Mouse (Mus musculus): ENCODE data around the gene Szt2.

- TF ChIP-seq CTCF (IDR thresholded peaks at IDR 0.05; ENCODE audit: low read depth, low read length) (no peak), TAL1 (conservative IDR thresholded peaks at IDR 0.05; ENCODE audit: low read depth, low read length) (no peak), POLR2AphosphoS5 (IDR thresholded peaks at IDR 0.05; ENCODE audit: insufficient replicate concordance, low read depth, low read length) (no peak), GATA1 (IDR thresholded peaks at IDR 0.05; ENCODE audit: borderline replicate concordance, low read length) (no peak), GATA2 (IDR thresholded peaks at IDR 0.05; ENCODE audit: borderline replicate concordance, low read depth, low read length) (no peak)
Observed at GRCm38 (mm10) chr4:118427415-118427767, 18.3 kb upstream of the Szt2 start.

All from G1E (cell line).